Mouse (Mus musculus) embryonic facial prominence, embryonic 13.5 days (tissue): ENCODE results near the gene Olfr750. TPM values are rescaled to one million over a fixed set of nuclear protein-coding genes. Genes with fewer than 3 reads are reported as not detected.

Source experiments
- ATAC-seq: fragments of 200-750 bp; cut with Nextera tagmentation; 2 replicates; pipeline ENCODE4 v1.8.0; 2017; ENCODE audit warnings: low read depth; ENCODE audit not compliant: insufficient number of reproducible peaks, insufficient read depth, low FRiP score, low TSS enrichment
- H3K27ac ChIP-seq: fragments of 300-500 bp; sonication (generic); 2 replicates; pipeline ENCODE4 v1.5.1; 2015; ENCODE audit warnings: moderate library complexity, mild to moderate bottlenecking, inconsistent platforms
- H3K27me3 ChIP-seq: fragments of 300-500 bp; sonication (generic); 2 replicates; pipeline ENCODE4 v1.6.1; 2015; ENCODE audit warnings: mild to moderate bottlenecking, inconsistent platforms
- H3K36me3 ChIP-seq: fragments of 300-500 bp; sonication (generic); 2 replicates; pipeline ENCODE4 v1.6.1; 2015; ENCODE audit warnings: mild to moderate bottlenecking, inconsistent platforms
- H3K4me1 ChIP-seq: fragments of 300-500 bp; sonication (generic); 2 replicates; pipeline ENCODE4 v1.6.1; 2015; ENCODE audit warnings: inconsistent platforms
- H3K4me2 ChIP-seq: fragments of 300-500 bp; sonication (generic); 2 replicates; pipeline ENCODE4 v1.6.1; 2015; ENCODE audit warnings: moderate library complexity, mild to moderate bottlenecking, inconsistent platforms
- H3K4me3 ChIP-seq: fragments of 300-500 bp; sonication (generic); 2 replicates; pipeline ENCODE4 v1.5.1; 2015; ENCODE audit warnings: mild to moderate bottlenecking, inconsistent platforms
- H3K9ac ChIP-seq: fragments of 300-500 bp; sonication (generic); 2 replicates; pipeline ENCODE4 v1.6.1; 2015; ENCODE audit warnings: mild to moderate bottlenecking, inconsistent platforms
- H3K9me3 ChIP-seq: fragments of 300-500 bp; sonication (generic); 2 replicates; pipeline ENCODE4 v1.6.1; 2016; ENCODE audit warnings: inconsistent platforms
- whole genome bisulfite sequencing: fragments of 180-500 bp; shearing (Covaris S2); methylation state at CpG from one replicate; pipeline ENCODE4 v1.1.7; 2015; ENCODE audit warnings: mixed read lengths; 5-methylcytosine and 5-hydroxymethylcytosine counted together
- polyA plus RNA-seq: library from polyadenylated mRNA; unstranded; fragments of >200 nt; fragmentation: Nextera tagmentation; extraction: Ambion mirVana; gene quantifications from 2 replicates; pipeline ENCODE4 v1.2.1, GENCODE M21; 2015

Gene Olfr750
- polyA plus RNA-seq, 1 experiment from 2014 or later: not detected

- no peaks in the 10 kb centered on the region for H3K27me3 ChIP-seq
- no peak overlapping the region for H3K4me3 ChIP-seq
- H3K4me1 ChIP-seq: no peaks in the 10 kb centered on the region
- no peak for ATAC-seq
- no peaks in the 10 kb centered on the region for H3K36me3 ChIP-seq
- no peak overlapping the region for H3K4me2 ChIP-seq
- 75% methylated on average over 5 of the region's 5 CpGs for WGBS
- no peak overlapping the region for H3K27ac ChIP-seq
- H3K9ac ChIP-seq: no peak overlapping the region
- no peaks in the 10 kb centered on the region for H3K9me3 ChIP-seq
Observed at GRCm38 (mm10) chr14:51094096-51094875, 20.1 kb upstream of the Olfr750 start.

- Histone ChIP-seq H3K4me2 (no peak overlapping the region), H3K9me3 (no peaks in the 10 kb centered on the region), H3K4me1 (no peaks in the 10 kb centered on the region), H3K27ac (no peak overlapping the region), H3K9ac (no peak overlapping the region), H3K4me3 (no peak overlapping the region), H3K36me3 (no peaks in the 10 kb centered on the region), H3K27me3 (no peaks in the 10 kb centered on the region)
- ATAC-seq: no peak
- 31% methylated on average over 3 of the region's 3 CpGs for WGBS
Observed at GRCm38 (mm10) chr14:51093496-51093895, 19.3 kb upstream of the Olfr750 start.

GRCm38 (mm10) chr14:51092073-51092620, 17.9 kb upstream of the Olfr750 start:
- Histone ChIP-seq H3K27me3 (no peaks in the 10 kb centered on the region), H3K4me2 (peak overlapping the region; percentile 73), H3K9me3 (no peaks in the 10 kb centered on the region), H3K36me3 (no peaks in the 10 kb centered on the region), H3K9ac (no peak overlapping the region), H3K4me1 (no peaks in the 10 kb centered on the region), H3K4me3 (peak overlapping the region; percentile 73; the same call in 1 of the 2 replicates), H3K27ac (no peak overlapping the region)
- WGBS: 46% methylated on average over 8 of the region's 8 CpGs
- no peak for ATAC-seq

- ATAC-seq: 0 out of 2 replicates have a peak, but pooled peaks have one; percentile 24
Observed at GRCm38 (mm10) chr14:51090921-51091900, 17.0 kb upstream of the Olfr750 start, which contains the start of the genes Rnase4 and Ang. Gene Rnase4 (plus strand): TSS chr14:51091077. Gene Ang (plus strand): TSS chr14:51091150.

GRCm38 (mm10) chr14:51090077-51090781, 16.0 kb upstream of the Olfr750 start:
- Histone ChIP-seq H3K4me1 (no peaks in the 10 kb centered on the region), H3K4me3 (peak overlapping the region; percentile 73), H3K36me3 (no peaks in the 10 kb centered on the region), H3K27me3 (no peaks in the 10 kb centered on the region), H3K27ac (peak overlapping the region; percentile 88), H3K9me3 (no peaks in the 10 kb centered on the region), H3K4me2 (peak overlapping the region; percentile 73), H3K9ac (peak overlapping the region; percentile 72)
- peak; percentile 45 for ATAC-seq
- under 1% methylated on average over 27 of the region's 27 CpGs for WGBS

More at GRCm38 (mm10) chr14:51090921-51091900, 17.0 kb upstream of the Olfr750 start, which contains the start of the genes Rnase4 and Ang:
- H3K9ac ChIP-seq: peak within 1 kb of the TSS; percentile 74
- H3K27me3 ChIP-seq: no peaks in the 10 kb centered on the region
- H3K36me3 ChIP-seq: no peaks in the 10 kb centered on the region
- no peaks in the 10 kb centered on the region for H3K4me1 ChIP-seq
- 6% methylated on average over 33 of the region's 33 CpGs for WGBS
- peak within 1 kb of the TSS; percentile 73 for H3K4me2 ChIP-seq
- H3K4me3 ChIP-seq: peak within 1 kb of the TSS; percentile 73
- no peaks in the 10 kb centered on the region for H3K9me3 ChIP-seq
- H3K27ac ChIP-seq: peak within 1 kb of the TSS; percentile 88

GRCm38 (mm10) chr14:51089674-51090076, 15.4 kb upstream of the Olfr750 start:
- Histone ChIP-seq H3K27ac (peak overlapping the region; percentile 88), H3K4me1 (no peaks in the 10 kb centered on the region), H3K4me2 (peak overlapping the region; percentile 73), H3K4me3 (peak overlapping the region; percentile 73), H3K27me3 (no peaks in the 10 kb centered on the region), H3K9me3 (no peaks in the 10 kb centered on the region), H3K9ac (peak overlapping the region; percentile 72), H3K36me3 (no peaks in the 10 kb centered on the region)
- peak; percentile 21; the same call in 1 of the 2 replicates for ATAC-seq
- WGBS: 0% methylated on average over 15 of the region's 15 CpGs

- Histone ChIP-seq H3K4me3 (peak overlapping the region; percentile 73), H3K9me3 (no peaks in the 10 kb centered on the region), H3K9ac (peak overlapping the region; percentile 72), H3K27ac (peak overlapping the region; percentile 88), H3K36me3 (no peaks in the 10 kb centered on the region), H3K4me1 (0 out of 2 replicates have a peak, but pooled peaks cover under 1% of the 10 kb centered on the region), H3K4me2 (peak overlapping the region; percentile 73), H3K27me3 (no peaks in the 10 kb centered on the region)
- under 1% methylated on average over 34 of the region's 34 CpGs for WGBS
- peak; percentile 89 for ATAC-seq
Observed at GRCm38 (mm10) chr14:51088970-51089673, 14.9 kb upstream of the Olfr750 start.

- no peaks in the 10 kb centered on the region for H3K36me3 ChIP-seq
- 0 out of 2 replicates have a peak, but pooled peaks have one; percentile 28 for ATAC-seq
- peak overlapping the region; percentile 73 for H3K4me3 ChIP-seq
- 1% methylated on average over 23 of the region's 23 CpGs for WGBS
- peak overlapping the region; percentile 73 for H3K4me2 ChIP-seq
- H3K4me1 ChIP-seq: peaks cover 6% of the 10 kb centered on the region; the same call in 1 of the 2 replicates
- H3K27ac ChIP-seq: peak overlapping the region; percentile 82
- no peaks in the 10 kb centered on the region for H3K9me3 ChIP-seq
- H3K9ac ChIP-seq: peak overlapping the region; percentile 72
- H3K27me3 ChIP-seq: no peaks in the 10 kb centered on the region
Observed at GRCm38 (mm10) chr14:51088166-51088969, 14.1 kb upstream of the Olfr750 start.

- no peaks in the 10 kb centered on the region for H3K36me3 ChIP-seq
- WGBS: 7% methylated on average over 9 of the region's 9 CpGs
- no peak overlapping the region for H3K9ac ChIP-seq
- peak overlapping the region; percentile 73 for H3K4me2 ChIP-seq
- no peaks in the 10 kb centered on the region for H3K9me3 ChIP-seq
- H3K4me3 ChIP-seq: peak overlapping the region; percentile 73
- no peak overlapping the region for H3K27ac ChIP-seq
- no peak for ATAC-seq
- no peaks in the 10 kb centered on the region for H3K27me3 ChIP-seq
- H3K4me1 ChIP-seq: peaks cover 11% of the 10 kb centered on the region; the same call in 1 of the 2 replicates
Observed at GRCm38 (mm10) chr14:51087762-51088161, 13.5 kb upstream of the Olfr750 start.
